Mouse (Mus musculus) erythroblast, embryonic 14.5 days (primary cell): ENCODE results near the gene Kpna4.

Source experiments
- GATA1 ChIP-seq: IDR thresholded peaks from 2 replicates; pipeline ENCODE4 v1.6.1; 2012; ENCODE audit warnings: low read length, inconsistent platforms, mixed read lengths
- TAL1 ChIP-seq: IDR thresholded peaks from 3 replicates; pipeline ENCODE4 v1.6.1; 2012; ENCODE audit warnings: low read length, inconsistent platforms, mixed read lengths

DNA sequence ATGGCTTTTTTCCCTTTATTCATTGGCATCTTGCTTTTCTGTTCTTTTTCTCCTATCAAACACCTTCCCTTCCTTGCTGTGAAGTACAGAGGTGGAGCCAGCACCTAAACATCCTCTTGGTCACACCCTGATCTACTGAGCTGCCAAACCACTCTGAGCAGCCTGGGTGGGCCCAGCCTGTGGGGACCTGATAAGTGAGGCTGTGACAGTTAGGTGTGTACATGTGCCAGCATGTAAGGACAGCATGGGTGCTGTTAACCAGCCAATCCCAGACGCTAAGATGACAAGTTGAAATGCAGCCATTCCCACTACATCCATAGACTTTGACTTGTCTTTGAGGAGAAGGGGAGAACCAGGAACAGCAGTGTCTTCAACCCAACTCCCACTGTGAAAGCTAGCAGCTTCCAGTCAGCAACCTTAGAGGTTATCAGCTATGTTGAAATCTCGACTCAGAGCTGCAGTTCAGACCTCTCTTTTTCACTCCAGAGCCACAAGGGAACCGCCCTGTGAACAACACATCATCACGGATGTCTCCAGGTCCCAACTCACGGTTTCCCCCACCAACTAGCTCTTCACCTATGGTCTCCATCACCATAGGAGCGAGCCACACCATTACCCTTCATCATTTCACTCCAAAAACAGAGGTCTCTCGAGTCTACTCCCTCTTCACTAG is 72.0 kb downstream of the Kpna4 start:
- peak; percentile 88 for TF ChIP-seq GATA1
- peak; percentile 97 for TF ChIP-seq TAL1
